9 mouse cellular contexts compared by ENCODE assay signal in the genomic region with DNA sequence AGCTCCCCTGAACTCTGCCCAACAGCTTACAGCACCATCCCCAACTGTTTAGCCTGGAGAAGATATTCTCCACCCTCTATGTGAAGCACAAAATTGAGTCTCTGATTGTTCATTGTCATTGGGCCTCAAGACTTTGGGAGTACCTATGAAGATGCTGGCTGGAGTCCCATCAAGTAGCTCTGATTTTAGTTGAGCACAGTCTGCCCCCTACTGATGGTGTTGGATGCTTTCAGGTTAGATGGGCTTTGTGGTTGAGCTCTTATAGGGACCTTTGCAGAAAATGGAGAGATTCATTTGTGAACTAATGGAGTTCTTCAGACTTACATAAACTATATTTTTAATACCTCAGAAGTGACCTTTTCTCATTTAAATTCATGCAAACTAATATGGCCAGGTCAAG.
DNase-seq lines count a peak whose midpoint lies in the region; ATAC-seq and TF ChIP-seq lines count a peak whose summit lies in the region.
"Had no signal": no experiment of that assay in that cellular context is flagged by ENCODE, and none has a peak within 500 bp of the region (broad histone marks: within the 10 kb centered on the region; RNA-seq: fewer than 3 reads in every experiment).

No protein-coding gene starts in this region.

- no peak overlapping the region for H3K4me2 ChIP-seq in hindbrain, embryonic 14.5 days (replicated peaks)
- H3K4me2 ChIP-seq in forebrain, embryonic 13.5 days, result no peak overlapping the region

- no peaks in the 10 kb centered on the region for H3K27me3 ChIP-seq in thymus, adult 2 months (ENCODE audit: control insufficient read depth, insufficient read depth, low read length)
- H3K27me3 ChIP-seq in hindbrain, embryonic 14.5 days (ENCODE audit: control insufficient read depth, insufficient read depth, low read length), result no peaks in the 10 kb centered on the region
- no peaks in the 10 kb centered on the region for H3K27me3 ChIP-seq in forebrain, embryonic 13.5 days

- DNase-seq in heart, adult 18-20 months, result peak; percentile 16 to 42
- DNase-seq in heart, postnatal 4 days, result no peak
- peak; percentile 38 for DNase-seq in thymus, adult 2 months
- DNase-seq in thymus, adult 18-20 months, result no peak
- peak; percentile 11 for DNase-seq in embryo, embryonic 9.5 days (ENCODE audit: extremely low spot score)
- DNase-seq in adrenal gland, adult 2 months, result no peak
- DNase-seq in hindbrain, embryonic 14.5 days (ENCODE audit: low spot score), result no peak

- no peak overlapping the region for H3K4me3 ChIP-seq in thymus, adult 2 months (ENCODE audit: control insufficient read depth, insufficient read depth, low read length)
- H3K4me3 ChIP-seq in hindbrain, embryonic 14.5 days (replicated peaks; ENCODE audit: low read length), result no peak overlapping the region
- H3K4me3 ChIP-seq in forebrain, embryonic 13.5 days, result no peak overlapping the region

- H3K9me3 ChIP-seq in hindbrain, embryonic 14.5 days (ENCODE audit: control insufficient read depth, low read length), result no peaks in the 10 kb centered on the region
- H3K9me3 ChIP-seq in forebrain, embryonic 13.5 days (replicated peaks), result no peaks in the 10 kb centered on the region

- no peak overlapping the region for H3K27ac ChIP-seq in thymus, adult 2 months (ENCODE audit: control insufficient read depth, insufficient read depth, low read length)
- H3K27ac ChIP-seq in hindbrain, embryonic 14.5 days, result no peak overlapping the region
- H3K27ac ChIP-seq in forebrain, embryonic 13.5 days, result no peak overlapping the region

- ATAC-seq in hindbrain, embryonic 14.5 days (ENCODE audit: low FRiP score), result no peak
- ATAC-seq in forebrain, embryonic 13.5 days, result no peak
- ATAC-seq: forebrain, embryonic 14.5 days had no signal

- H3K36me3 ChIP-seq in thymus, adult 2 months (ENCODE audit: control insufficient read depth, insufficient read depth, low read length), result 0 out of 2 replicates have a peak, but pooled peaks cover 3% of the 10 kb centered on the region
- H3K36me3 ChIP-seq in hindbrain, embryonic 14.5 days (replicated peaks; ENCODE audit: control insufficient read depth, insufficient read depth), result no peaks in the 10 kb centered on the region
- H3K36me3 ChIP-seq in forebrain, embryonic 13.5 days (ENCODE audit: poor library complexity, severe bottlenecking), result no peaks in the 10 kb centered on the region

- no peak overlapping the region for H3K9ac ChIP-seq in hindbrain, embryonic 14.5 days
- no peak overlapping the region for H3K9ac ChIP-seq in forebrain, embryonic 13.5 days

- TF ChIP-seq CTCF in thymus, adult 2 months (IDR thresholded peaks at IDR 0.05; ENCODE audit: borderline replicate concordance, control insufficient read depth, extremely low read depth, insufficient read depth, low read length, poor library complexity), result no peak

- no peak for TF ChIP-seq POLR2A in thymus, adult 2 months (IDR thresholded peaks at IDR 0.05; ENCODE audit: control insufficient read depth, extremely low read depth, insufficient read depth, low read length, poor library complexity)

- H3K4me1 ChIP-seq in thymus, adult 2 months (replicated peaks; ENCODE audit: control insufficient read depth, insufficient read depth, low read length), result no peaks in the 10 kb centered on the region
- H3K4me1 ChIP-seq in hindbrain, embryonic 14.5 days (replicated peaks; ENCODE audit: control insufficient read depth, insufficient read depth, low read length), result no peaks in the 10 kb centered on the region
- no peaks in the 10 kb centered on the region for H3K4me1 ChIP-seq in forebrain, embryonic 13.5 days

Comparison
In these comparisons a context has a peak if more than half of its experiments do, and no peak if none do; other contexts are left out.
1. DNase-seq: peak in heart, adult 18-20 months (2 of 2), thymus, adult 2 months (single experiment) and embryo, embryonic 9.5 days (single experiment); none in heart, postnatal 4 days (single experiment), thymus, adult 18-20 months (0 of 2), adrenal gland, adult 2 months (single experiment) and hindbrain, embryonic 14.5 days (single experiment).